Mouse (Mus musculus) cerebellum, adult 2 months (tissue): ENCODE data around the gene Pld3. TPM values are rescaled to one million over a fixed set of nuclear protein-coding genes. Genes with fewer than 3 reads are reported as not detected.
"Not testable (repeated sequence)": the region's sequence is repeated elsewhere in the genome, so short reads cannot be mapped to it uniquely, and the experiment has no call there.

Source experiments
- DNase-seq, 2 experiments: peaks; one replicate each; pipeline ENCODE4 v3.0.0; 2021
- H3K27ac ChIP-seq: fragments of 200-500 bp; 2 replicates; pipeline ENCODE4 v1.5.1; 2012; ENCODE audit warnings: low read length, control low read depth, inconsistent platforms; ENCODE audit not compliant: insufficient read depth
- H3K27me3 ChIP-seq: fragments of 200-500 bp; 2 replicates; pipeline ENCODE4 v1.6.1; 2012; ENCODE audit warnings: inconsistent platforms, mild to moderate bottlenecking, low read length, moderate library complexity; ENCODE audit not compliant: control insufficient read depth, insufficient read depth
- H3K4me1 ChIP-seq: fragments of 200-500 bp; 2 replicates; pipeline ENCODE4 v1.6.1; 2011; ENCODE audit warnings: low read length; ENCODE audit not compliant: control insufficient read depth, insufficient read depth
- H3K4me3 ChIP-seq: fragments of 200-500 bp; replicated peaks from 2 replicates; pipeline ENCODE3; 2011; ENCODE audit warnings: mild to moderate bottlenecking, low read depth, low read length, control low read depth; ENCODE audit not compliant: insufficient read depth
- CTCF ChIP-seq: fragments of 200-500 bp; IDR thresholded peaks from 2 replicates; pipeline ENCODE4 v1.5.1; 2011; ENCODE audit warnings: low read depth, mild to moderate bottlenecking, control low read depth, low read length, moderate library complexity, borderline replicate concordance; ENCODE audit not compliant: insufficient read depth
- POLR2A ChIP-seq: fragments of 200-500 bp; IDR thresholded peaks from 2 replicates; pipeline ENCODE4 v1.6.1; 2011; ENCODE audit warnings: low read length, control low read depth, borderline replicate concordance; ENCODE audit not compliant: insufficient read depth
- WGBS: fragments of 180-500 bp; shearing (Covaris S2); methylation state at CpG from one replicate; pipeline ENCODE4 v1.1.7; 2018; 5-methylcytosine and 5-hydroxymethylcytosine counted together
- polyA plus RNA-seq: library from polyadenylated mRNA; depleted of rRNA; stranded (reverse); fragments of >200 nt; gene quantifications from 2 replicates; pipeline ENCODE4 v1.2.3, GENCODE M21; 2012

Pld3 gene
- polyA plus RNA-seq, 1 experiment = 242 TPM

GRCm38 (mm10) chr7:27510809-27511208, 42.2 kb downstream of the Pld3 start:
- TF ChIP-seq POLR2A = no peak
- no peak for TF ChIP-seq CTCF
- no peaks in the 10 kb centered on the region for H3K4me1 ChIP-seq
- DNase-seq = no peak
- 92% methylated on average over 2 of the region's 2 CpGs for WGBS
- H3K27ac ChIP-seq = no peak overlapping the region
- H3K27me3 ChIP-seq = no peaks in the 10 kb centered on the region
- H3K4me3 ChIP-seq = no peak overlapping the region

GRCm38 (mm10) chr7:27508648-27509005, 44.4 kb downstream of the Pld3 start:
- DNase-seq = peak; percentile 59 to 61
- TF ChIP-seq POLR2A (no peak), CTCF (peak; percentile 73)
- H3K27ac ChIP-seq = no peak overlapping the region

GRCm38 (mm10) chr7:27507711-27508647, 45.0 kb downstream of the Pld3 start:
- H3K4me1 ChIP-seq = no peaks in the 10 kb centered on the region
- peak; percentile 91 to 93 for DNase-seq
- peak overlapping the region; percentile 89 for H3K4me3 ChIP-seq
- TF ChIP-seq POLR2A (peak; percentile 57; the same call in 1 of the 2 replicates), CTCF (no peak; the same call in 1 of the 2 replicates)
- H3K27ac ChIP-seq = peak overlapping the region; percentile 41; the same call in 1 of the 2 replicates
- no peaks in the 10 kb centered on the region for H3K27me3 ChIP-seq
- WGBS = under 1% methylated on average over 54 of the region's 54 CpGs

More at GRCm38 (mm10) chr7:27508648-27509005, 44.4 kb downstream of the Pld3 start:
- Histone ChIP-seq H3K4me3 (no peak overlapping the region), H3K4me1 (no peaks in the 10 kb centered on the region), H3K27me3 (no peaks in the 10 kb centered on the region)
- WGBS = 23% methylated on average over 6 of the region's 6 CpGs

DNA sequence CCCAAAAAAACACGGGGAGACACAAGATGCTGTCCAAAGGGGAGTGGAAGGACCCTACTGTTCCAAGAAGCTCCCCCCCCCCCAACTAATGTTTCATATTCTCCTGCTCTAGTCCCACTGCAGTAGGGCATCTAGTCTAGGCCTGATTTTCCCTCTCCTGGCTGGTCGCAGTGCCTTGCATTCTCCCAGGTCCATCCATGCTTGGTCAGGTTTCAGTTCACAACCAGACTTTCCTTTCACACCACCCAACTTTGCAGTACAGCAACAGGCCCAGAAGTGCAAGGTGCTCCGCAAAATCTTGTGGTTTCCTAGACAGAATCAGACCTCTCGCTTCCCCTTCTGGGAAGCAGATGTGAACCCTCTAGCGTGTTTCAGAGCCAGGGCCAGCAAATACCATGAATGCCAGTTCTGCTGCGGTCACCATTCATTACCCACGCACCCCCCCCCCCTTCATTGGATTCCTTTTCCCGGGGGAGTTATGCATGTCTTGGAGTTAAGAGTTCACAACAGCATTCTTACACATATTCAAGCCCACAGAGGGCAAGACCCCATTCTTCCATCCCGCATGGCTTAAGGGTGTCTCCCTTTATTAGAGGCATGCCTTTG, 46.1 kb downstream of the Pld3 start:
- H3K27ac ChIP-seq = no peak overlapping the region
- H3K4me3 ChIP-seq = no peak overlapping the region
- 52% methylated on average over 9 of the region's 9 CpGs for WGBS

DNA sequence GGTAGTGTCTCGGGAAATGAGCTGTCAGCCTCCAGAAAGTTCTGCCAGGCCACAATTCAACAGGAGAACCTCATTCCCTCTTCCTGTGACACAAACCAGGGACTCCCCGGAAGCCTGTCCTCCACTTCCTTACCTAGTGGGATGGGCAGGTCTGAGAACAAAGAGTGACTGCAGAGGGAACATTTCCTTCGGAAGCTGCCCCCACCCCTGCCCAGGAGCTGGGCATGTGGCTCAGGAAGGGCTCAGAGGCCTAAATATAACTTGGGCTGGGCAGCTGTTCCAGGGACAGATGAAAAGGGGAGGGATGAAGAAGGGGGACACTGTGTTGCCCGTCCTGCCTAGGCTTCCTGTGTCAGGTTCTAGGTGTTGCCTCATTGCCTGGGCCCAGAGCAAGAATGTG, 51.4 kb downstream of the Pld3 start:
- DNase-seq = no peak

More for the DNA sequence above, 46.1 kb downstream of the Pld3 start:
- Histone ChIP-seq H3K27me3 (no peaks in the 10 kb centered on the region), H3K4me1 (no peaks in the 10 kb centered on the region)
- TF ChIP-seq CTCF (no peak), POLR2A (no peak)
- DNase-seq = no peak

DNA sequence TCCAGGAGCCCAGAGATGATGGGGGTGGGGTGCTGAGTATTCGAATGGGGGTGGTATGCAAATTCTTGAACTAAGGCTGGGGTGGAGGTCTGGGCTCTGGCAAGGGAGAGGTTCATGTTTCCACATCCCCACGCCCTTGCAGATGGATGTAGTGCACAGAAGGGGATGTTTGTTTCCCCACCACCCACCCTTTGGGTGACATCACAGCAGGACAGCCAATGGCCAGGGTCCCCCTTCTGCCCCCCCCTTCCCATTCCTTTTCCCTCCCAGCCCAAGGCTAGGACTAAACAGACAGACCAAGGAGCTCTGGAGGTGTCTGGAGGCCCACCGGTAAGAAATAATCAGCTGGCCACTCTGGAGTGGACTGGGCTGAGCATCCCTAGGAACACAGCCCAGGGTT, 54.0 kb downstream of the Pld3 start, which contains the start of gene Prx:
TSS of gene Prx (plus strand) at position 289 of the 400 bp plus-strand sequence.
- H3K4me3 ChIP-seq = no peak within 1 kb of the TSS
- H3K27me3 ChIP-seq = no peaks in the 10 kb centered on the region
- DNase-seq = no peak
- H3K4me1 ChIP-seq = no peaks in the 10 kb centered on the region; the same call in 1 of the 2 replicates
- no peak for TF ChIP-seq POLR2A
- no peak for TF ChIP-seq CTCF
- WGBS = 62% methylated on average over 3 of the region's 3 CpGs
- H3K27ac ChIP-seq = no peak within 1 kb of the TSS

More for the DNA sequence above, 51.4 kb downstream of the Pld3 start:
- Histone ChIP-seq H3K27me3 (no peaks in the 10 kb centered on the region), H3K4me1 (no peaks in the 10 kb centered on the region; the same call in 1 of the 2 replicates), H3K27ac (no peak overlapping the region), H3K4me3 (no peak overlapping the region)
- TF ChIP-seq CTCF = no peak
- no peak for TF ChIP-seq POLR2A
- WGBS = 76% methylated on average over 4 of the region's 4 CpGs

DNA sequence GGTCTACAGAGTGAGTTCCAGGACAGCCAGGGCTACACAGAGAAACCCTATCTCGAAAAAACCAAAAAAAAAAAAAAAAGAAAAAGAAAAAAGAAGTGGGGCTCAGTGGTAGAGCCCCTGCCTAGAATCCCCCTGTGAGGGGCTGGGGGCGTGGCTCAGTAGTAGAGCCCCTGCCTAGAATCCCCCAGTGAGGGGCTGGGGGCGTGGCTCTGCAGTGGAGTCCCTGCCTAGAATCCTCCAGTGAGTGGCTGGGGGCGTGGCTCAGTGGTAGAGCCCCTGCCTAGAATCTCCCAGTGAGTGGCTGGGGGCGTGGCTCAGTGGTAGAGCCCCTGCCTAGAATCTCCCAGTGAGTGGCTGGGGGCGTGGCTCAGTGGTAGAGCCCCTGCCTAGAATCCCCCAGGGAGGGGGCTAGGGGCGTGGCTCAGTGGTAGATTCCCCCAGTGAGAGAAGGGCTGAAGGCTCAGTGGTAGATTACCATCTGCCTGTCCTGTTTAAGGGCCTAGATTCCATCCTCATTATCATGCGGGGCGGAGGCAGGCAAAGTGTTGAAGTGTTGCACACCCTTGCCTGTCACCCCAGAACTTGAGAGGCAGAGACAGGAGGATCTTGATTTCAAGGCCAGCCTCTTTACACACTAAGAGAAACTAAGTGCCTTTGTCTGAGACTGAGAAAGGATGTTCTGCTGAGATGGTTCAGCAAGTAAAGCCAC, 58.2 kb downstream of the Pld3 start:
- 85% methylated on average over 9 of the region's 9 CpGs for WGBS

More for the DNA sequence above, 58.2 kb downstream of the Pld3 start:
- not testable (repeated sequence) for H3K4me3 ChIP-seq, H3K4me1 ChIP-seq, H3K27me3 ChIP-seq, H3K27ac ChIP-seq, DNase-seq
